Mouse (Mus musculus): ENCODE data around the gene Olfr722. TPM values are rescaled to one million over a fixed set of nuclear protein-coding genes. Genes with fewer than 3 reads are reported as not detected.
A peak's percentile ranks its signal among the peaks of the same experiment; 100 is the strongest.
"Not testable (repeated sequence)": the region's sequence is repeated elsewhere in the genome, so short reads cannot be mapped to it uniquely, and the experiment has no call there.

The Olfr722 gene
- not detected for total RNA-seq (2021)
- long read RNA-seq, experiment 1: 0 reads
- long read RNA-seq, experiment 2: 0 reads

- no peak for DNase-seq (ENCODE audit: low spot score in 2 of 2)
Observed at GRCm38 (mm10) chr14:49901899-49902298, at the start of gene Olfr722. Gene Olfr722, minus strand, starts transcription at chr14:49901999.

- not testable (repeated sequence) for DNase-seq (ENCODE audit: low spot score in 2 of 2)
Observed at GRCm38 (mm10) chr14:49931687-49932086, 29.9 kb upstream of the Olfr722 start, which contains the start of gene Olfr723. Gene Olfr723, minus strand, starts transcription at chr14:49931787.

- DNase-seq (ENCODE audit: low spot score in 2 of 2): peak; percentile 2 to 7
Observed at GRCm38 (mm10) chr14:49860387-49860786, 41.4 kb downstream of the Olfr722 start.

Other genes starting within 250 kb of the Olfr722 start
- 10 to 100 TPM; 23.9 to 29.3 TPM for gene Armh4, start 118.6 kb downstream of the Olfr722 start, total RNA-seq (2021)
- gene Olfr723, start 29.8 kb upstream of the Olfr722 start, total RNA-seq (2021): not detected
- gene Olfr724, start 61.3 kb upstream of the Olfr722 start, total RNA-seq (2021): not detected
- not detected for gene Olfr725, start 138.4 kb upstream of the Olfr722 start, total RNA-seq (2021)
- not detected for gene Olfr726, start 189.0 kb upstream of the Olfr722 start, total RNA-seq (2021)
- not detected for gene Olfr727, start 221.2 kb upstream of the Olfr722 start, total RNA-seq (2021)
- not detected for gene Olfr728, start 240.7 kb upstream of the Olfr722 start, total RNA-seq (2021)

All from left cerebral cortex, adult 18-20 months (tissue).